Mouse (Mus musculus) limb, embryonic 14.5 days (tissue): ENCODE results near the gene Tmem213. TPM values are rescaled to one million over a fixed set of nuclear protein-coding genes. Genes with fewer than 3 reads are reported as not detected.

Experiments used
- ATAC-seq: fragments of 200-750 bp; cut with Nextera tagmentation; 2 replicates; pipeline ENCODE4 v1.8.0; 2017; ENCODE audit warnings: low read depth, moderate number of reproducible peaks, moderate TSS enrichment; ENCODE audit not compliant: low FRiP score
- DNase-seq: peaks from one replicate; pipeline ENCODE4 v3.0.0-alpha.2; 2015; ENCODE audit warnings: low spot score
- H3K27ac ChIP-seq: fragments of 300-500 bp; sonication (generic); replicated peaks from 2 replicates; pipeline ENCODE4 v1.5.1; 2014; ENCODE audit warnings: low read depth, mild to moderate bottlenecking, low read length, moderate library complexity, mixed read lengths
- H3K27me3 ChIP-seq: fragments of 300-500 bp; sonication (generic); 2 replicates; pipeline ENCODE4 v1.6.1; 2014; ENCODE audit warnings: low read length, mixed read lengths; ENCODE audit not compliant: control insufficient read depth, insufficient read depth
- H3K36me3 ChIP-seq: fragments of 300-500 bp; sonication (generic); 2 replicates; pipeline ENCODE4 v1.6.1; 2014; ENCODE audit warnings: mild to moderate bottlenecking, low read length, moderate library complexity, mixed read lengths; ENCODE audit not compliant: control insufficient read depth, insufficient read depth
- H3K4me1 ChIP-seq: fragments of 300-500 bp; sonication (generic); 2 replicates; pipeline ENCODE4 v1.6.1; 2014; ENCODE audit warnings: antibody characterized with exemption, low read length, mixed read lengths; ENCODE audit not compliant: control insufficient read depth, insufficient read depth
- H3K4me2 ChIP-seq: fragments of 300-500 bp; sonication (generic); replicated peaks from 2 replicates; pipeline ENCODE4 v1.6.1; 2014; ENCODE audit warnings: low read depth, mild to moderate bottlenecking, low read length, moderate library complexity; ENCODE audit not compliant: severe bottlenecking
- H3K4me3 ChIP-seq: fragments of 300-500 bp; sonication (generic); replicated peaks from 2 replicates; pipeline ENCODE4 v1.5.1; 2014; ENCODE audit warnings: low read length
- H3K9ac ChIP-seq: fragments of 300-500 bp; sonication (generic); 2 replicates; pipeline ENCODE4 v1.6.1; 2014; ENCODE audit warnings: mild to moderate bottlenecking, low read depth, low read length, moderate library complexity; ENCODE audit not compliant: severe bottlenecking
- H3K9me3 ChIP-seq: fragments of 300-500 bp; sonication (generic); 2 replicates; pipeline ENCODE4 v1.6.1; 2016; ENCODE audit warnings: low read length; ENCODE audit not compliant: control insufficient read depth
- POLR2A ChIP-seq: fragments of 200-500 bp; IDR thresholded peaks from 2 replicates; pipeline ENCODE4 v1.8.0; 2012; ENCODE audit warnings: inconsistent platforms, mild to moderate bottlenecking, moderate library complexity, borderline replicate concordance; ENCODE audit not compliant: insufficient read depth, insufficient read length; ENCODE audit errors: extremely low read depth
- WGBS: fragments of 180-500 bp; shearing (Covaris S2); extraction: QIAGEN DNeasy Blood & Tissue Kit; methylation state at CpG from one replicate; pipeline ENCODE4 v1.1.7; 2014; 5-methylcytosine and 5-hydroxymethylcytosine counted together
- polyA plus RNA-seq, 2 experiments: library from polyadenylated mRNA; depleted of rRNA in 1 of 2; stranded (reverse) in 1 of 2; unstranded in 1 of 2; fragments of >200 nt; fragmentation: Nextera tagmentation in 1 of 2; extraction: Ambion mirVana in 1 of 2; gene quantifications; 2 replicates each; pipeline versions ENCODE4 v1.2.1 to v1.2.3; 2012 to 2014

Gene Tmem213
- polyA plus RNA-seq, 2 experiments = 0.70 to 1.1 TPM

DNA sequence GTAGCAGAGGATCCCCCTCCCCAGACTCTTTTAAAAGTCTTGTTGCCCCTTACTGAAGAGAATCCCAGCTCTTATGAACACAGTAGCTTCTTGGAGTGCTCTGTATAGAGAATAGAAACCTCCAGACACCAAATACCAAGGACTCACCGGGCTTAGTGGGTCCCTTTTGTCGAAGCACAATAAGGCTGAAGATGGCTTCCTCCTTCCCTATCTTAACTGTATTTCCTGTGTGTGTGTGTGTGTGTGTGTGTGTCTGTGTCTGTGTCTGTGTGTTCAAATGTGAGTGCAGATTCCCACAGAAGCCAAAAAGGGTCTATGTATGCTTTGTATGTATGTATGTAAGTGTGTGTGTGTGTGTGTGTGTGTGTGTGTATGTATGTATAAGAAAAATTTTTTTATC is 51.5 kb downstream of the Tmem213 start:
- H3K9ac ChIP-seq = no peak overlapping the region
- no peak overlapping the region for H3K4me3 ChIP-seq
- 56% methylated on average over 2 of the region's 2 CpGs for WGBS
- ATAC-seq = no peak
- no peak overlapping the region; the same call in 1 of the 2 replicates for H3K27ac ChIP-seq
- H3K27me3 ChIP-seq = no peaks in the 10 kb centered on the region
- no peak overlapping the region for H3K4me2 ChIP-seq
- H3K36me3 ChIP-seq = peaks cover 24% of the 10 kb centered on the region
- H3K4me1 ChIP-seq = peaks cover 16% of the 10 kb centered on the region
- no peaks in the 10 kb centered on the region for H3K9me3 ChIP-seq
- no peak for DNase-seq
- no peak for TF ChIP-seq POLR2A

DNA sequence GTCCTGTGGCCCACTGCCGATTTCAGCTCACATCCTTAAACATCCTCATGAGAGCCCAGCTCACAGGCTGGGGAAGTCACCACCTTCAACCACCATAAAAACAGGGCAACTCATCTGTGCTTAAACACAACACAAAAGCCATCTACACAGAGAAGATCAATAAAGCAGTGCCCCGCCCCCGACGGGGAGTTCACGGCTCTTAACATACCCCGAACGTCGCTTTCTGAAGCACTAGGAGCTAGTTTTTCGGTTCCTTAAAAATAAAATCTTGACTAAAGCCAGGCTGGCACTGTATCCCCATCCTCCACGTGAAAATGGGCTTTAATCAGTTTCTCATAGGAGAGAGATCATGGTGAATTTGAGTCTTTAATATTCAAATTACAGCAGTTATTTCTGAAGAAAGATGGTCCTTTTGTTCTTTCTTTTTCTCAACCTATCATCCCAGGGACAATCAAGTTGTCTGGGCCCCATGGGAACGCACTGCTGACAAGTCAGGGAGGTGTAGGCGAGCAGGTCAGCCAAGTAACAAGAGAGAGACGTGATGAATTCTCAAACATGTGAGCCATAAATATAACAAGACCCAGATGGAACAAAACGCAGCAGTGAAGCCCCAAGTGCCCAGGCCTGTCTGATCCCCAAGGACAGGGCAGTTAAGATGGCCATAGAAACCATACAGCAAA is 53.9 kb downstream of the Tmem213 start:
- no peak for TF ChIP-seq POLR2A
- ATAC-seq (no peak), DNase-seq (no peak)
- no peaks in the 10 kb centered on the region for H3K9me3 ChIP-seq
- no peak overlapping the region for H3K4me2 ChIP-seq
- peaks cover 26% of the 10 kb centered on the region for H3K36me3 ChIP-seq
- no peak overlapping the region for H3K4me3 ChIP-seq
- H3K27me3 ChIP-seq = no peaks in the 10 kb centered on the region
- WGBS = 48% methylated on average over 14 of the region's 14 CpGs
- H3K4me1 ChIP-seq = peaks cover 19% of the 10 kb centered on the region
- H3K9ac ChIP-seq = no peak overlapping the region
- no peak overlapping the region for H3K27ac ChIP-seq

DNA sequence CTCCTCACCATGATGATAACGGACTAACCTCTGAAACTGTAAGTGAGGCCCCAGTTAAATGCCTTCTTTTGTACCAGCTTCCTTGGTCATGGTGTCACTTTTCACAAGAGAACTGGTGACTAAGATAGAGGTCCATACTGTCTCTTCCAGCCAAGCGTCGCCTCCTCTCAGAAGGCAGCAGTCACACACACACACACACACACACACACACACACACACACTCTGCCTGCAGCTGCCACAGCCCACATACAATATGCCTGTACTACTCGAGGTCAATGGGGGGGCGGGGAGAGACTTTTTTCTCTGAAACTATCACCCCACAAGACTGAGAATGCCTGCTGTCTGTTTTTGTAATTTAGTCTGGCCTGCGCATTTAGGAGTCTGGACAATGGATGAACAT is 55.6 kb downstream of the Tmem213 start:
- peaks cover 19% of the 10 kb centered on the region for H3K4me1 ChIP-seq

DNA sequence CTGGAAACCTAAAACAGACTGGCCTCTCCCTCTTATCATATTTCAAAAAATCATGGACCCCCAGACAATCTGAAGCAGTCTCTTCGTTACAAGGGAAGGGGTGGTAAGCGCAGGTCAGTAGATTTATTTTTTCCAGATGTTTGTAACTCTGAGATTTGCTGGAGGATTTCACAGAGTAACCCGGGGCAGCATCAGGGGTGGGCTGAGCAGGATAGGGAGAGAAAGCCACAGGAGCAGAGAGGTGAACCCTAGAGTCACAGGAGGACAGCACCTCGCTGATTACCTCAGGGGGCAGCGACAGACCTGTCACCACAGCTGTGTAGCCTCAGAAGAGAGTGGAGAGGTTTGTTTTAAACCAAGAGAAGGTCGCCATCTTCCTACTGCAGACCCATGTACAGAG is 56.3 kb downstream of the Tmem213 start:
- DNase-seq = peak; percentile 33
- H3K9ac ChIP-seq = no peak overlapping the region
- TF ChIP-seq POLR2A = no peak
- no peaks in the 10 kb centered on the region for H3K9me3 ChIP-seq
- H3K27ac ChIP-seq = peak overlapping the region; percentile 75
- H3K36me3 ChIP-seq = peaks cover 38% of the 10 kb centered on the region
- peaks cover 18% of the 10 kb centered on the region for H3K4me1 ChIP-seq
- no peak overlapping the region for H3K4me2 ChIP-seq
- ATAC-seq = peak; percentile 45
- no peaks in the 10 kb centered on the region for H3K27me3 ChIP-seq
- no peak overlapping the region for H3K4me3 ChIP-seq
- 24% methylated on average over 6 of the region's 6 CpGs for WGBS

More for the DNA sequence above, 55.6 kb downstream of the Tmem213 start:
- 0 out of 2 replicates have a peak, but pooled peaks have one; percentile 11 for ATAC-seq
- no peak overlapping the region for H3K4me2 ChIP-seq
- H3K27ac ChIP-seq = peak overlapping the region; percentile 75; the same call in 1 of the 2 replicates
- TF ChIP-seq POLR2A = no peak
- no peak for DNase-seq
- no peak overlapping the region for H3K9ac ChIP-seq
- no peaks in the 10 kb centered on the region for H3K9me3 ChIP-seq
- H3K27me3 ChIP-seq = no peaks in the 10 kb centered on the region
- H3K36me3 ChIP-seq = peaks cover 33% of the 10 kb centered on the region
- no peak overlapping the region for H3K4me3 ChIP-seq
- 75% methylated on average over 6 of the region's 6 CpGs for WGBS

Other genes with a start within 250 kb of the Tmem213 start
- gene Trim24, start 238.4 kb upstream of the Tmem213 start, polyA plus RNA-seq (2012; rRNA removed) = 53.9 and 61.8 TPM in 2 replicates
- gene Trim24, start 238.4 kb upstream of the Tmem213 start, polyA plus RNA-seq (2014; fragmentation: Nextera tagmentation; extraction: Ambion mirVana) = 23.9 and 26.0 TPM in 2 replicates
- gene Svopl, start 62.3 kb upstream of the Tmem213 start, polyA plus RNA-seq (2012; rRNA removed) = 1.3 and 1.6 TPM in 2 replicates
- gene Svopl, start 62.3 kb upstream of the Tmem213 start, polyA plus RNA-seq (2014; fragmentation: Nextera tagmentation; extraction: Ambion mirVana) = 0.95 and 1.2 TPM in 2 replicates
- 1.9 and 2.2 TPM in 2 replicates for gene Atp6v0a4, start 15.3 kb downstream of the Tmem213 start, polyA plus RNA-seq (2012; rRNA removed)
- 1.4 and 1.8 TPM in 2 replicates for gene Atp6v0a4, start 15.3 kb downstream of the Tmem213 start, polyA plus RNA-seq (2014; fragmentation: Nextera tagmentation; extraction: Ambion mirVana)
- gene D630045J12Rik, start 144.8 kb downstream of the Tmem213 start, polyA plus RNA-seq (2012; rRNA removed) = 14.2 and 18.9 TPM in 2 replicates
- gene D630045J12Rik, start 144.8 kb downstream of the Tmem213 start, polyA plus RNA-seq (2014; fragmentation: Nextera tagmentation; extraction: Ambion mirVana) = 7.3 and 9.6 TPM in 2 replicates
- 44.3 and 62.0 TPM in 2 replicates for gene Zc3hav1l, start 190.0 kb downstream of the Tmem213 start, polyA plus RNA-seq (2012; rRNA removed)
- 14.6 and 16.3 TPM in 2 replicates for gene Zc3hav1l, start 190.0 kb downstream of the Tmem213 start, polyA plus RNA-seq (2014; fragmentation: Nextera tagmentation; extraction: Ambion mirVana)
- gene Zc3hav1, start 245.3 kb downstream of the Tmem213 start, polyA plus RNA-seq (2012; rRNA removed) = 4.3 and 4.5 TPM in 2 replicates
- 3.5 and 4.3 TPM in 2 replicates for gene Zc3hav1, start 245.3 kb downstream of the Tmem213 start, polyA plus RNA-seq (2014; fragmentation: Nextera tagmentation; extraction: Ambion mirVana)